Mouse (Mus musculus): ENCODE measurements around the gene Tmem62.
A peak's percentile ranks its signal among the peaks of the same experiment; 100 is the strongest.
"Not testable (repeated sequence)": the region's sequence is repeated elsewhere in the genome, so short reads cannot be mapped to it uniquely, and the experiment has no call there.

Gene Tmem62

GRCm38 (mm10) chr2:120991196-120991595 is 14.4 kb downstream of the Tmem62 start:
- no peak for DNase-seq (ENCODE audit: low read depth, low spot score)

GRCm38 (mm10) chr2:120996607-120997006 is 19.8 kb downstream of the Tmem62 start:
- not testable (repeated sequence) for DNase-seq (ENCODE audit: low read depth, low spot score)

- DNase-seq (ENCODE audit: low read depth, low spot score) = no peak
Observed at GRCm38 (mm10) chr2:120998863-120999262, 22.0 kb downstream of the Tmem62 start.

GRCm38 (mm10) chr2:121003586-121003985 is 26.8 kb downstream of the Tmem62 start:
- DNase-seq (ENCODE audit: low read depth, low spot score) = no peak

- DNase-seq (ENCODE audit: low read depth, low spot score) = no peak
Observed at GRCm38 (mm10) chr2:121004018-121004811, 27.4 kb downstream of the Tmem62 start.

GRCm38 (mm10) chr2:121006986-121007385 is 30.2 kb downstream of the Tmem62 start:
- no peak for DNase-seq (ENCODE audit: low read depth, low spot score)

- DNase-seq (ENCODE audit: low read depth, low spot score) = peak; percentile 86
Observed at GRCm38 (mm10) chr2:121007925-121008663, 31.3 kb downstream of the Tmem62 start, which contains the start of gene Ccndbp1. Gene Ccndbp1, plus strand, starts transcription at chr2:121008403.

- DNase-seq (ENCODE audit: low read depth, low spot score) = no peak
Observed at GRCm38 (mm10) chr2:121008664-121009007, 31.8 kb downstream of the Tmem62 start.

- DNase-seq (ENCODE audit: low read depth, low spot score) = no peak
Observed at GRCm38 (mm10) chr2:121009071-121009677, 32.4 kb downstream of the Tmem62 start.

- DNase-seq (ENCODE audit: low read depth, low spot score) = no peak
Observed at GRCm38 (mm10) chr2:121012676-121013075, 35.9 kb downstream of the Tmem62 start.

GRCm38 (mm10) chr2:121015507-121015906 is 38.7 kb downstream of the Tmem62 start:
- no peak for DNase-seq (ENCODE audit: low read depth, low spot score)

- DNase-seq (ENCODE audit: low read depth, low spot score) = no peak
Observed at GRCm38 (mm10) chr2:121016226-121016625, 39.4 kb downstream of the Tmem62 start.

- DNase-seq (ENCODE audit: low read depth, low spot score) = peak; percentile 25
Observed at GRCm38 (mm10) chr2:121017151-121017550, 40.3 kb downstream of the Tmem62 start.

GRCm38 (mm10) chr2:121022918-121023317 is 46.1 kb downstream of the Tmem62 start:
- no peak for DNase-seq (ENCODE audit: low read depth, low spot score)

GRCm38 (mm10) chr2:121036733-121037341 is 60.0 kb downstream of the Tmem62 start, which contains the start of gene Epb42:
Gene Epb42, minus strand, starts transcription at chr2:121037072.
- DNase-seq (ENCODE audit: low read depth, low spot score) = no peak

GRCm38 (mm10) chr2:121038851-121039250 is 62.0 kb downstream of the Tmem62 start:
- DNase-seq (ENCODE audit: low read depth, low spot score) = not testable (repeated sequence)

- DNase-seq (ENCODE audit: low read depth, low spot score) = no peak
Observed at GRCm38 (mm10) chr2:121039382-121039781, 62.6 kb downstream of the Tmem62 start.

- no peak for DNase-seq (ENCODE audit: low read depth, low spot score)
Observed at GRCm38 (mm10) chr2:121041098-121041497, 64.3 kb downstream of the Tmem62 start.

- no peak for DNase-seq (ENCODE audit: low read depth, low spot score)
Observed at GRCm38 (mm10) chr2:121045653-121046052, 68.8 kb downstream of the Tmem62 start.

GRCm38 (mm10) chr2:121052176-121052575 is 75.4 kb downstream of the Tmem62 start:
- no peak for DNase-seq (ENCODE audit: low read depth, low spot score)

GRCm38 (mm10) chr2:121054060-121054459 is 77.2 kb downstream of the Tmem62 start:
- peak; percentile 7 for DNase-seq (ENCODE audit: low read depth, low spot score)

- DNase-seq (ENCODE audit: low read depth, low spot score) = no peak
Observed at GRCm38 (mm10) chr2:121055915-121056314, 79.1 kb downstream of the Tmem62 start.

All from skeletal muscle tissue, adult 2 months (tissue).